Mouse (Mus musculus) hindbrain, embryonic 11.5 days (tissue): ENCODE measurements around the gene Ubald1. TPM values are rescaled to one million over a fixed set of nuclear protein-coding genes. Genes with fewer than 3 reads are reported as not detected.

Experiments used
- ATAC-seq: fragments of 200-750 bp; cut with Nextera tagmentation; 2 replicates; pipeline ENCODE4 v1.8.0; 2017; ENCODE audit warnings: mild to moderate bottlenecking, moderate TSS enrichment, moderate library complexity; ENCODE audit not compliant: low FRiP score
- DNase-seq: peaks from one replicate; pipeline ENCODE4 v3.0.0-alpha.2; 2015; ENCODE audit warnings: low spot score
- H3K27ac ChIP-seq: fragments of 300-500 bp; sonication (generic); 2 replicates; pipeline ENCODE4 v1.5.1; 2014; ENCODE audit warnings: mild to moderate bottlenecking, low read depth, low read length
- H3K27me3 ChIP-seq: fragments of 300-500 bp; sonication (generic); 2 replicates; pipeline ENCODE4 v1.6.1; 2014; ENCODE audit warnings: mild to moderate bottlenecking, low read length, moderate library complexity, mixed read lengths; ENCODE audit not compliant: control insufficient read depth, insufficient read depth
- H3K36me3 ChIP-seq: fragments of 300-500 bp; sonication (generic); 2 replicates; pipeline ENCODE4 v1.6.1; 2014; ENCODE audit warnings: mild to moderate bottlenecking, low read length, moderate library complexity, mixed read lengths; ENCODE audit not compliant: control insufficient read depth, insufficient read depth
- H3K4me1 ChIP-seq: fragments of 300-500 bp; sonication (generic); replicated peaks from 2 replicates; pipeline ENCODE4 v1.6.1; 2014; ENCODE audit warnings: low read length, mixed read lengths; ENCODE audit not compliant: control insufficient read depth, insufficient read depth
- H3K4me2 ChIP-seq: fragments of 300-500 bp; sonication (generic); replicated peaks from 2 replicates; pipeline ENCODE4 v1.6.1; 2014; ENCODE audit warnings: mild to moderate bottlenecking, low read depth, low read length
- H3K4me3 ChIP-seq: fragments of 300-500 bp; sonication (generic); 2 replicates; pipeline ENCODE4 v1.5.1; 2014; ENCODE audit warnings: low read depth, low read length
- H3K9ac ChIP-seq: fragments of 300-500 bp; sonication (generic); 2 replicates; pipeline ENCODE4 v1.6.1; 2014; ENCODE audit warnings: low read depth, low read length
- H3K9me3 ChIP-seq: fragments of 300-500 bp; sonication (generic); 2 replicates; pipeline ENCODE4 v1.6.1; 2016; ENCODE audit warnings: low read length; ENCODE audit not compliant: control insufficient read depth
- WGBS: fragments of 180-500 bp; shearing (Covaris S2); extraction: QIAGEN DNeasy Blood & Tissue Kit; methylation state at CpG from one replicate; pipeline ENCODE4 v1.1.7; 2014; 5-methylcytosine and 5-hydroxymethylcytosine counted together
- polyA plus RNA-seq: library from polyadenylated mRNA; unstranded; fragments of >200 nt; fragmentation: Nextera tagmentation; extraction: Ambion mirVana; gene quantifications from 2 replicates; pipeline ENCODE4 v1.2.1, GENCODE M21; 2014

The Ubald1 gene
- polyA plus RNA-seq, 1 experiment from 2014 or later = 28.9 TPM

DNA sequence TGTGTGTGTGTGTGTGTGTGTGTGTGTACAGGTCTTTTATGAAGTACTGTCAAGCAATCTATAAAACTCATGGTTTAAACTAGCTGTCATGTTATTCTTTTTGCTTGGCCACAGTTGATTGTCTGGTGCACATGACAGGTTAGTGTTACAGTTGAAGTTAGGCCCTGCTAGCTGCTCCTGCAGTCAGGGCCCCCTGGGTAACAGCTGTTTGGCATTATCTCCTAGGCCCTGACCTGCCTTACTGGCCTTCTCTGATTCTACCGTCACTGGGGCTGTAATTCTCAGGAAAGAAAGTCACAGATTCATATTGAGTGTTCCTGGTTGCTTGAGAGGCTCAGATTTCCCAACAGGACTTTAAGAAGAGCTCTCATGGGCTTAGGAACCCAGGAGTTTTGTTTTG, 25.5 kb upstream of the Ubald1 start:
- no peak overlapping the region for H3K4me2 ChIP-seq
- no peak overlapping the region for H3K9ac ChIP-seq
- DNase-seq (no peak), ATAC-seq (no peak)
- no peaks in the 10 kb centered on the region for H3K4me1 ChIP-seq
- no peak overlapping the region for H3K4me3 ChIP-seq
- H3K9me3 ChIP-seq = no peaks in the 10 kb centered on the region
- no peaks in the 10 kb centered on the region for H3K27me3 ChIP-seq
- no peaks in the 10 kb centered on the region for H3K36me3 ChIP-seq
- no peak overlapping the region for H3K27ac ChIP-seq
- WGBS = 44% methylated on average over 1 of the region's 1 CpGs

DNA sequence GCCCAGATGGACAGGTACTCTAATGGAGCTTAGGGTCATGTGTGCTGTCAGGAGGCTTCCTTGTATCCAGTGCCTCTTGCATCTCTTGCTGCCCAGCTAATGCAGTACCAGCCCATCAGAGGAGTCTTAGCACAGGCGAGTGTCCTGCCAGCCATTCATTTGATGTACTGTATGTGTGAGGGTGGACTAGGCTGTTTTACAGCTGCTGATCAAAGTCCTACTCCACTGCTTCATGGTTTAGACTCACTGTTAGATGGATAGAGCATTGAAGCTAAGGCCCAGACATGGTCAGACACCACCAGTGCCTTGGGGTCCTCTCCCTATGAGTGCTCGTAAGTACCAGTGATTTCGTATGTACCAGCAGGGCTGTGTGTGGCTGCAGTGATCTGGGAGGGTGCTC, 24.8 kb upstream of the Ubald1 start:
- Histone ChIP-seq H3K27me3 (no peaks in the 10 kb centered on the region), H3K27ac (no peak overlapping the region), H3K4me2 (no peak overlapping the region), H3K9ac (no peak overlapping the region), H3K4me3 (no peak overlapping the region), H3K4me1 (no peaks in the 10 kb centered on the region), H3K9me3 (no peaks in the 10 kb centered on the region), H3K36me3 (no peaks in the 10 kb centered on the region)
- WGBS = 91% methylated on average over 3 of the region's 3 CpGs
- DNase-seq (no peak), ATAC-seq (no peak)

DNA sequence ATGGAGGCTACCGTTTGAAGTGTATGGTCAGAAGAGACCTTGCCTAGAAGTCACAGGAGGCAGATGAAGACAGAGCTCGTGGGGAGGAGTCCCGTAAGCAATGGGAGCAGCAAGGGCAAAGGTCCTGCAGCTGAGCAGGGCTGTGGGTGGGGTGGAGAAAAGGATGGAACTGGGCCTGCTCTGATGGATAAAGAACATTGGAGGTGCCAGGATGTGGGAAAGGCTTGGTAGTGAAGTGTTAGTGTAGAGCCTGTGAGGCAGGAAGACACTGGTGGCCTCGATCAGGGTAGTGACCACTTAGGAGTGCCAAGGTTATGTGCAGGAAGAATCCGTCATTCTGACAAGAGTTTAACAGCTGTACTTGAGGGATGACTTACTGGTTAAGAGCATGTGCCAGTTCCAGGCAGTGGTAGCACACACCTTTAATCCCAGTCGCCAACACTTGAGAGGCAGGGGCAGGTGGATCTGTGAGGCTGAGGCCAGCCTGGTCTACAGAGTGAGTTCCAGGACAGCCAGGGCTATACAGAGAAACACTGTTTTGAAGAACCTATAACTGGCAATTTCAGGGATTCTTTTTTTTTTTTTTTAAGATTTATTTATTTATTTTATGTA, 23.5 kb upstream of the Ubald1 start:
- whole genome bisulfite sequencing = 79% methylated on average over 6 of the region's 6 CpGs
- Histone ChIP-seq H3K4me1 (no peaks in the 10 kb centered on the region), H3K9me3 (no peaks in the 10 kb centered on the region), H3K4me2 (no peak overlapping the region), H3K4me3 (no peak overlapping the region), H3K27me3 (no peaks in the 10 kb centered on the region), H3K9ac (no peak overlapping the region), H3K27ac (no peak overlapping the region), H3K36me3 (no peaks in the 10 kb centered on the region)
- DNase-seq = no peak
- ATAC-seq = no peak

DNA sequence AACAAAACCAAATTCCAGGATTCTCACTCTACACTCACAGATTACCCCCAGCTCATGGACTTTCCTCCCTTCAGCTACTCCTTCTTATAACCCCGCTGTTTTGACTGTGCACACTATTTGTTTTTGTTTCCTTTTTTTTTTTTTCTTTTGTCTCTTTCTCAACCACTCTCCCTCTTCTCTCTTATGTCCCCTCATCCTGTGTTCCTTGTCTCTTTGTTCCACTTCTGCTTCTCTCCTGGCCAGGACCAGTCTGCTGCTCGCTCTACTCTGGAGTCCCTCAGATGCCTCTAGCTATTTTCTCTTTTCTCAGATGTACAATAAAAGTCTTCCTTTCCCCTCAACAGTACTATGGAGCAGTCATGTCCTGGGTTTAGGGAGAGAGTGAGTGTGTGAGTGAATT, 22.3 kb upstream of the Ubald1 start:
- H3K9me3 ChIP-seq = no peaks in the 10 kb centered on the region
- DNase-seq = no peak
- ATAC-seq = no peak
- H3K9ac ChIP-seq = no peak overlapping the region
- H3K4me1 ChIP-seq = no peaks in the 10 kb centered on the region
- H3K36me3 ChIP-seq = no peaks in the 10 kb centered on the region
- H3K4me3 ChIP-seq = no peak overlapping the region
- H3K27ac ChIP-seq = no peak overlapping the region
- no peaks in the 10 kb centered on the region for H3K27me3 ChIP-seq
- H3K4me2 ChIP-seq = no peak overlapping the region
- WGBS = 84% methylated on average over 2 of the region's 2 CpGs

DNA sequence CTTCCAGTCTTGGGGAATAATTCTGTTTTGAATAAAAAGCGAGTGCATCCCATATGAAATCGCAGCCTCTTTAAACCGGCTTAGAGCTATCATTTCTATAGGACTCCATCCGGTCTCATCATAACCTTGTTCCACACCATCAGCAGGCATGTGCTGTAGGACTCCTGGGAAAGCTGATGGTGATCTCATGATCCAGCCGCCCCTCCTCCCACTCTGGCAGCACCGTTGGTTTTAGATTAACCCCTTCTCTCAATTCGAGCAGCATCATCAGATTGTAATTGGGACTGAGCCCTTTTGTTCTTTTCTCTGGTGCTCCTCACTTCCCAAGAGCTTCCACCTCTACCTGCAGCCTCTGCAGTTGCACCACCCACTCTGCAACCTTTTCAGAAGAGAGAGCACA, 21.1 kb upstream of the Ubald1 start:
- no peaks in the 10 kb centered on the region for H3K36me3 ChIP-seq
- DNase-seq (no peak), ATAC-seq (no peak)
- no peaks in the 10 kb centered on the region for H3K9me3 ChIP-seq
- H3K4me3 ChIP-seq = no peak overlapping the region
- H3K4me2 ChIP-seq = no peak overlapping the region
- no peak overlapping the region for H3K27ac ChIP-seq
- no peak overlapping the region for H3K9ac ChIP-seq
- no peaks in the 10 kb centered on the region for H3K4me1 ChIP-seq
- WGBS = 68% methylated on average over 7 of the region's 7 CpGs
- no peaks in the 10 kb centered on the region for H3K27me3 ChIP-seq

DNA sequence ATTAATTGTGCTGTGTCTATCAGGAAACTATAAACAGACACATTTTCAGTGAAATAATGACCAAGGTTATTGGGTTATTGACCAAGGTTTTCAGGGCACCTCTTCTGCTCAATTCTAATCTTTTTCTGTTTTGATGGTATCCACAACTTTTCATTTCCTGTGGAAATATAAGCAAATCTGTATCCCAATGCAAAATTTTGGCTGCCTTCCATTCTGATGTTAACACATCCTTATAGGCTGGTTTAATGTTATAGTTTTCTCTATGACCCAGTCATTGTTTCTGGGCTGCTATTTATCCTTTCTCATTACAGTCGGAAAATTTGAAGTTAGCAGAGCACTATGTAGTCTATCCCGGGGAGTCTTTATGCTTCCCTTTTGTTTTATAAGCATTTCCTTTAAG, 19.6 kb upstream of the Ubald1 start:
- no peaks in the 10 kb centered on the region for H3K27me3 ChIP-seq
- no peak overlapping the region for H3K4me2 ChIP-seq
- H3K27ac ChIP-seq = no peak overlapping the region
- no peaks in the 10 kb centered on the region for H3K4me1 ChIP-seq
- no peak for ATAC-seq
- H3K36me3 ChIP-seq = no peaks in the 10 kb centered on the region
- WGBS = 91% methylated on average over 2 of the region's 2 CpGs
- no peaks in the 10 kb centered on the region for H3K9me3 ChIP-seq
- no peak overlapping the region for H3K4me3 ChIP-seq
- no peak overlapping the region for H3K9ac ChIP-seq
- DNase-seq = no peak

DNA sequence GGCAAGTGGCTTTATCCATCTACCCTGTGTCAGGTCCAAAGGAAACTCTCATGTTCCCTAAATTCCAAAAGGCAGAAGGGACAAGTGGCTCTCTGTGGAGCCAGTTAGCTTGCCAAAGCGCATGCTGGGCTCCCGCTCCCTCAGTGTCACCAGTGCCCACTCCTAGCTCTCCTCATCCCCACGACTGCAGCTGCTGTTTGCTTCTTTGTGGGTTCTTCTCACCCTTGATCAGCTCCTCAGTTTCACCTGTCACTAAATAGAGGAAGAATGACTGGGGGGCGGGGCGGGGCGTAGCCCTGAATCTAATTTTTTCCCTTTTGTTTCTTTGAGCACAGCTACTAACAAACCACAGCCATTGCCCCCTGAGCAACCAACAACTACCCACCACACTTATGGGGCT, 18.8 kb upstream of the Ubald1 start:
- Histone ChIP-seq H3K9ac (no peak overlapping the region), H3K27me3 (no peaks in the 10 kb centered on the region), H3K4me1 (no peaks in the 10 kb centered on the region), H3K4me2 (no peak overlapping the region), H3K27ac (no peak overlapping the region), H3K36me3 (no peaks in the 10 kb centered on the region), H3K4me3 (no peak overlapping the region), H3K9me3 (no peaks in the 10 kb centered on the region)
- 86% methylated on average over 6 of the region's 6 CpGs for WGBS
- no peak for DNase-seq
- ATAC-seq = no peak

DNA sequence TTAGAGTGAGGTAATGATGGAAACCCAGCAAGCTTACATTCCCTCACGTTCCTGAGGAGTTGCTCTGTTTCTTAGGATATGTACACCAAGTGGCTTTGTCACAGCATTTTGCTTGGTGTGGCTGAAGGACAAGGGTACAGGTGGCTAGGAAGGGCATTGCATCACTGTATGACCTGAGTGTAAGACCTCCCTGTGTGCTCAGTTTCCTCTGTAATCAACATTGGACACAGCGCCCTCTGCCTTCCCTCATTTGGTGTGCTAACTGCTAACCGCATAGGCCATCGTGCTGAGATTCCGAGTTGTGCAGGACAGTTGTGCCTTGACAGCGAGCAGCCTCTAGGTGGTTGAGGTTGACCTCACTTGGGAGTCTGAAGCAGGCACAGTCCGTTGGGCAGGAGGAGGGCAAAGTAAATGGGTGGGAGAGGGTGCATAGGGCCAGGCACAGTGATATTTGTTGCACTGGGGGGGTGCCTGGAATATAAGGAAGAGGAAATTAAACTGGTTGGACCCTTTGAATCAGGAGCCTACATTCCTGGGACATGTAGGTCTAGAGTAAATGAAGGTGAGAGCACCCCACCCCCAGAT, 17.1 kb upstream of the Ubald1 start:
- H3K4me3 ChIP-seq = no peak overlapping the region
- 53% methylated on average over 7 of the region's 7 CpGs for WGBS
- H3K4me2 ChIP-seq = no peak overlapping the region
- no peaks in the 10 kb centered on the region for H3K27me3 ChIP-seq
- no peak overlapping the region for H3K27ac ChIP-seq
- H3K9ac ChIP-seq = no peak overlapping the region
- H3K4me1 ChIP-seq = no peaks in the 10 kb centered on the region
- DNase-seq = no peak
- H3K9me3 ChIP-seq = no peaks in the 10 kb centered on the region
- H3K36me3 ChIP-seq = no peaks in the 10 kb centered on the region
- ATAC-seq = no peak

DNA sequence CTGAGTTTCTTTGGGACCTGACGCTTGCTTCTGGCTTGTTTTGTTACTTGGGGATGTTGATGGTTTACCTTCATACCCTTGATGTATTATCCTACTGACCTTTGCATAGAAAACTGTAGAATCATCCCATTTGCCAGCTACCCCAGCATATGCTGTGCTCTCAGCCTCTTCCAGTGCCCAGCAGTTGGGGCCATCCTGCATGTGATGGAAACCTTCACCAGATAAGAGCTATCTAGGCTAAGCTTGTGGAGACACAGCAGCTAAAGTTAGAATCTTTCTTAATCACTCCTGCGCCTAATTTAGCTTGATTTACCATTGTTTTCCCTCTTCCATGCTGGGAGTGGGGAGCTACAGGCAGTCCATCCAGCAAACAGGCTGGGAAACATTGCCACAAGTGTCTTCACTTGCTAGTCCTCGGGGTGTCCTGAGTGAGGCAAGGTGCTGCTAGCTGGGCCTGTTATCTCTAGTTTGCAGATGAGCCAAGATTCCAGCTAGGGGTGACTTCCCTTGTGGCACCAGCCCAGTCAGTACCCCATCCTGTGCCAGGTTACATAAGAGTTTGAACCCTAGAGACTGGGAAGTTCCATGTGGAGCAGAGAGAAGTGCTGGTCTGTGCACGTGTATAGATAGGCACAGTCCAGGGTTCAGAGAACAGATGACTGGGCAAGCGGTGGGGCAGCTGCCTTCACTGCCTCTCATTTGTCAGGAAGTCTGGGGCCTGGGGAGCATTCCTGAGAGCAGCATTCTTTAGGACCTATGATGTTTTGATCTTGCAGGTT, 16.3 kb upstream of the Ubald1 start:
- no peaks in the 10 kb centered on the region for H3K4me1 ChIP-seq
- ATAC-seq (no peak), DNase-seq (no peak)
- H3K4me3 ChIP-seq = no peak overlapping the region
- H3K9me3 ChIP-seq = no peaks in the 10 kb centered on the region
- H3K27me3 ChIP-seq = no peaks in the 10 kb centered on the region
- 62% methylated on average over 5 of the region's 5 CpGs for WGBS
- no peak overlapping the region for H3K9ac ChIP-seq
- no peaks in the 10 kb centered on the region for H3K36me3 ChIP-seq
- no peak overlapping the region for H3K27ac ChIP-seq
- no peak overlapping the region for H3K4me2 ChIP-seq
